Mouse (Mus musculus): ENCODE results near the gene 9430038I01Rik.

Gene 9430038I01Rik

DNA sequence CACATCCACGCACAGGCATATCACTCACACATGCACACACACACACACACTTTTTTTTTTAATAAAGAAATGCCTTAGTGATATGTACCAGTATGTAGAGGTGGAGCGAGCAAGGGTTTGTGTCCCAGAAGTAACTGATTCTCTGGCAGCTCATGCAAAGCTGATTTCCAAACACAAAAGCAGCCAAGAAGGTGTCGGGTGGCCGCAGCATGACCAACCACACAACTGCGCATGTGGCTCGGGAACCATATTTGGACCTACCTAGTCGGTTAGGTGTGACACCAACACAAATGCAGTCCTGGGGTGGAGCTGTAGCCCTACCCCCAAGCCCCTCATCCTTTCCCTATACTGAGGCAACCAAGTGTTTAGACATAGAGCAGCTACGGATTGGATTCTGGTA is 45.5 kb downstream of the 9430038I01Rik start:
- no peak for DNase-seq

DNA sequence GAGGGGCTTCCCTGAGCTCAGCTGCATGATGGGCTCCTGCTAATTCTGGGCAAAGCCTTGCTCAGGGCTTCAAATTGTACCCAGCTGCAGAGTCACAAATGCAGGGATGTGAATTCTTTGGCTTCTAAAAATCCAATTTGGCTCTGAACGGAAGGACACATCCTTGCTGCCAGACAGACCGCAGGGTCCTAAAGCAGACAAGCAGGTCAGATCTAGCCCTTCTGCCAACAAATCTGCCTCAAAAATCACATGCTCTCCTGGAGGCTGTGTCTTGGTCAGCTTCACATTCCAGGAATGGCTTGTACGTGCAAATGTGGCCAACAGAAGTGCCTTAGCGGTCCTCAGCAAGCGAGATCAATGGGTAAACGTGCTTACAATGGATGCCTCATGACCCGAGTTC is 46.0 kb downstream of the 9430038I01Rik start:
- no peak for DNase-seq

DNA sequence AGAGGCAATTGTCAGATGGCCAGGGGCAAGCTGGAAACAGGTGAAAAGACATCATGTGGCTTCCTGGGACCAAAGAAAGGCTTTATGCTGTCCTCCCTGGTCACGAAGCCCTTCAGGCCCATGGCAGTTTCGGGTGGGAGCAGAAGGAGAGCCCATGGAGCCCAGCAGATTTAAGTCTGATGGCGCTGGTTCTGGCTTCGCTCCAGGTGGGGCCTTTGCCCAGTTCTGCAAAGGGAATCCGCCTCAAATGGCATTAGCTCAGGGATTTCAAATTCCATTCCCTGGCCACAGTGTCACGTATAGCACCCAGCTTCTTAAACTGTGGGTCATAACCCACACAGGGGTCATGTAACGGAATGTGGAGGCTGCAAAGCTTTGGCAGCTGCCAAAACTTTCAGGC is 63.7 kb downstream of the 9430038I01Rik start:
- DNase-seq: no peak

DNA sequence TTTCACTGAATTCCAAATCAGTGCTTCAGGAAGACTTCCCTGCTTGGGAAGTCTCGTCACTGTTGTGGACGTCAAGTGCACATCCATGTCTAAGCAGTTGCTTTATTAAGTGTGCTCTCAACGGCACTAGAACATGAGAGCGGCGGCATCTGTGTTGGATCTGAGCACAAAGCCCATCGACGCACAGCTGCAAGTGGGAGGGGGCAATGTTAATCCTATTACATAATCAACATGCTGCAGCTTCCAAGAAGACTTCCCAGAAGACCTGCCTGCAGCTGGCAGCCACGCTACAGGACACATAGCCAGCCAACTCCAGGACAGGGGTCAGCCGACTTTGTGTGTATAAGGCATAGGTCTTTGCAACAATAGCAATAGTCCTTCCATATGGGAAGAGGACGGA is 64.5 kb downstream of the 9430038I01Rik start:
- DNase-seq: peak; percentile 62

- no peak for DNase-seq
These were observed 76.6 kb downstream of the 9430038I01Rik start for GRCm38 (mm10) chr7:137333951-137334350.
